Mouse (Mus musculus): ENCODE measurements around the gene Rpl7l1.
"Not testable (repeated sequence)": the region's sequence is repeated elsewhere in the genome, so short reads cannot be mapped to it uniquely, and the experiment has no call there.

Gene Rpl7l1

DNA sequence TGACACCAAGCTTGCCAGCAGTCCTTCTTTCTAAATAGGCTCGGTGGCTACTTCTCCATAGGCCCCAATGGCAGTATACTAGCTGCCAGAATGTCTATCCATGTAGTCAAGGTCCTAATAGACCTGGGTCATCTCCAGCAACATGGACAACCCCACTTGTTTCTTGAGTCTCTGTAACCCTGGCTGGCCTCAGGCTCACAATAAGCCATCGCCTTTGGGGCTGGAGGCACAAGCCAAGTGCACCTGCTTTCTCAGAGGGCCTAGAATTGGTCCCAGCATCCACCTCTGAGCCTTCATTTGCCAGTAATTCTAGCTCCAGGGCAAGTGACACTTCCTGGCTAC, 8.4 kb downstream of the Rpl7l1 start:
- DNase-seq, result no peak

DNA sequence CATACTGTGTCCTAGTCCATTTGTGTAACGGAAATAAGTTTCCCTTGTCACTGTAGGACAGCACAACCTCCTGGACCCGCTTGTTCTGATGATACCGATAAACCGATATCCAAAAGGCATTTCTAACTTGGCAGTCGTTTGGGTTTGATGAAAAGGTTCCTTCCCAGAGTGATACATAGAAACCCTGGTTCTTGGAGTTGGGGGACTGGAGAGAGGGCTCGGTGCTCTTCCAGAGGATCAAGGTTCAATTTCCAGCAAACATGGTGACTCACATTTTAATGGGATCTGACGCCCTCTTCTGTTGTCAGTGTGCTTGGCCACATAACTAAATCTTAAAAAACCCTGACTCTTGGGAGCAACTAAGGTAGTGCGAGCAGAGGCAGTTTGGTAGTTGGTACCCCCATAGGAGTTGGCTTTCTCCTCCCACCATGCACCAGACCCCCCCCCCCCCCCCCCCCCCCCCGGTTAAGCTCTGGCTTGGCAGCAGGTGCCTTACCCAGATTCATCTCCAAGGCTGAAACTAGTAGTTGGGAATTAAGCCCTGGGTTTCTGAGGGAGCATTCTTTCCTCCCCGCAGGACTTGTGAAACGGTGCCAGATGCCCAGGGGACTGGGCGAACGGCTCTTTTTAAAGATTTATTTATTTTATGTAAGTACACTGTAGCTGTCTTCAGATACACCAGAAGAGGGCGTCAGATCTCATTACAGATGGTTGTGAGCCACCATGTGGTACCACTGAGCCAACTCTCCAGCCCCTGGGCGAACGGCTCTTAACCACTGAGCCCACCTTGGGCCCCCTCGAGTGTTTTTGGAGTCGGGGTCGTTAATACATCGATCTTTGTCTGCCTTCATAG, 9.0 kb downstream of the Rpl7l1 start:
- DNase-seq, result no peak

DNA sequence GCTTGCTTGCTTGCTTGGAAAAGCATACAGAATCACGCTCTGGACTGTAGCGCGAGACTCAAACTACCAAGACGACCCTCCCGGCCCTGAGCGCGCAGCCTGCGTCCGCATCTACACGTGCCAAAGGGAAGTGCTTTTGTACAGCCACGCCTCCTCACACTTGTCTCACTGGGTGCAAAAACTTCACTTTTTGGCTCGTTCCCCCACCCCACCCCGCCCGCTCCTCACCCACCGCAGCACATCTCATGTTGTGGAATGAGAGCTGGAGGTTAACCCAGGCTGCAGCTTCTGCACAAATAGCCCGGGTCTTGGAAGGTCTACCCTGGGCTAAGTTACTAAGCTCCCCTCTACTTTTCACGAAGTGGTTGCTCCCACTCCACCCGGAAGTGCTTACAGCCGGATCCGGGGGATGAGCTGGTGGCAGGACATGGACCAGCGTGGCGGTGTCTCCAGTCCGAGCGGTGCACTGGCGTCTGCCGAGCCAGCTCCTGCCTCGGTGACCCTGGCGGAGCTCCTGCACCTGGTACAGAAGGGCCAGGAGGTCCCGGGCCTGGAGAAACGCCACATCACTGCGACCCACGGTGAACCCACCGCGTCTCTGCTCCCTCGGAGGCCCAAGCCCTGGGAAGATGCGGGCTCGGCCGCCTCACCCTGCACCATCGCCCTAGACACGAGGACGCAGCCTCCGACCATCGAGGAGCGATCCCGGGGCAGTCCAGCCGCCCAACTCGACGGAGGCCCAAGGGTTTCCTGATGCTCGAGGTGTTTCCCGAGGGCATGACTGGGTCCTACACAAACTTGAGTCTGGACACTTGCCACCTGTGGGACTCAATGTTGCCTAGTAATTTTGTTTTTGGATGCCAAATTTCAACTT, 9.8 kb downstream of the Rpl7l1 start, which contains the start of gene 2310039H08Rik:
Gene 2310039H08Rik (plus strand): TSS at position 232 of the 874 bp plus-strand sequence.
- peak; percentile 75 for DNase-seq

DNA sequence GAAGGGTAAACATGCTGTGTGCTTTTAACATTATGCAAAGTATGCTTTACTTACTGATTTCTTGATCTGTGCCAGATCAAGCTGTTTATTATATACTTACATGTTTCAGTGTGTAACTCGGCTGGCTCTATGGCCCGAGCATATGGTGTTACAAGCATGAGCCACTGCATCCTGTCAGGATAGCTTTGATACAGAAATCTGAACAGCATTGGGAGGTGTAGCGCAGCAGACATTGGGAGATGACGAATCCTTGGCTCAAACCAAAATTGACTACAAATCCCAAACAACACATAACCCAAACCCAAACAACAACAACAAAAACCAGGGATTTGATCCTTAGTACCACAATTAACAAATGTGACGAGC, 10.5 kb downstream of the Rpl7l1 start:
- DNase-seq, result no peak

DNA sequence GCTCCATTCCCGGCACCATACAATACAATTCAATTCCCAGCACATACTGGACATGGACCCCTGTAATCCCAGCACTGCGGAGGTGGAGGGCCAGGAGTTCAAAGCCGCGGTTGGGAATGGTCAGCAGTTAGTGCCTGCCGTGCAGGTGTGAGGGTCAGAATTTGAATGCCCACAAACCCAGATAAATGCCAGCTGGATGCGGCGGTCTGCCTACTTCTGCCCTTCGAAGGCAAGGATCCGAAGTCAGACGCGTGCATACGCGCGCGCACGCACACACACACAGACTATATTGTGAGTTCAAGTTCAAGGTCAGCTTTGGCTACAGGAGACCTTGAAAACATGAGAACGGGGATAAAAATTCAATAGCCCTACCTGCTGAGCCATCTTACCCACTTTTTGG, 10.9 kb downstream of the Rpl7l1 start:
- peak; percentile 30 for DNase-seq

DNA sequence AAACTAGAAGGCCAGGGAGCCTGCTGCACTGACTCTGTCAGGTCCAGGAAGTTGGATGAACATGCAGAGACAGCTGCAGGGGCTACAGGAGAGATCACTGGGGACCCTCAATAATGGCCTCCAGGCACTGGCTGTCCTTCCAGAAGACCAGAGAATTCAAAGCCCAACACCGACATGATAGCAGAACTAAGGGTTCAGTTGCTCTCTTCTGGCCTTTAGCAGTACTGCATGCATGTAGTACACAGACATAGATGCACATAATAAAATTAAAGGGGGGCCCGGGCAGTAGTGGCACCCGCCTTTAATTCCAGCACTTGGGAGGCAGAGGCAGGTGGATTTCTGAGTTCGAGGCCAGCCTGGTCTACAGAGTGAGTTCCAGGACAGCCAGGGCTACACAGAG, 11.4 kb downstream of the Rpl7l1 start:
- DNase-seq, result no peak

DNA sequence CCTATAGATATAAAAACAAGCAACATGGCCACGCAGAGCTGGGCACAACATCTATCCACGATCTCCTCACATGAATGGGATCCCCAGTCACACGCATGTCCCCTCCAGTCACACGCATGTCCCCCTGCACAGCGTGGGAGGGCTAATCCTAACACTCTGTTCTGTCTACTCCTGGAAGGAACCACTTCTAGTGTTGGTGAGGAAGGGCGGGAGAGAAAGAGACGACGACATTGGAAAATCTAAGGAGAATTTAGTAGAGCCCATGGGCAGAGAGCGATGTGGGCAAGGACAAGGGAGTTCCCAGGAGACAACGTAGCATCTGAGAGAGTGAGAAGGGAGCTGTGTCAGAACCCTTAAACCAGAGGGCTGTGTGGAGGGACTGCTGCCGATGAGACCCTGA, 11.9 kb downstream of the Rpl7l1 start:
- DNase-seq, result no peak

DNA sequence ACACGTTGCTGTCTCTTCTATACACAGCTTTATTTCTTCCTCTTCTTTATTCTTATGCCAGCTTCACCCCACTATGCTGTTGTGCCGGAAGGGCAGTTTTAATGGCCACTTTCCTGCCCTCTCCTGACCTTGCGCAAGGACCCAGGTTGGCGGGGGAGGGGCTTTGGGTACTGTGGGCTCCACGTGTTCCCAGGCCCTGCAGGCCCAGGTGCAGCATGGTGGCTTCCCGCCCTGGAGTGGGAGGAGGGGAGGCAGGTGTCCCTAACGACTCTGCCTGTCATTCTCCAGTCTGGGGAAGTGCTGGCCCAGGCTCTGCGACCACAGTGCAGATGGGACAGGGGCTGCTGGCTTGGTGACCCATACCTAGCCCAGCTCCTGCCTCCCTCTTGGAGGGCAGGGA, 14.6 kb downstream of the Rpl7l1 start:
- no peak for DNase-seq

DNA sequence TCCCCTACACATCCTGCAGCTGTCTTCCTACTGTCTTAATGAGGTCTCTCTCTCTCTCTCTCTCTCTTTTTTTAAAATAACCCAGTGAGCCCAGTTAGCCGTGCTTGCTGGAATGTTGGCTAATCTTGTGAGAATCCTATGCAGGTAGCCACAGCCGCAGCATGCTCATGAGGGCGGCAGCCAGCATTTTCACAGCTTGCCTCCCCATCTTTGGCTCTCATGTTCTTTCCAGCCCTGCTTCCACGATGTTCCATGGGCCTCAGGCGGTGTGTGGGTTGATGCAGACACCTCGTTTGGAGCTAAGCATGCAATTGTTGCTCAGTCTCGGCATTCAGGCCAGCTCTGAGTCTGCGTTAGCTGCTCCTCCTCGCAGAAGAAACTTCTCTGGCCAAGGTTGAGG, 17.6 kb downstream of the Rpl7l1 start:
- not testable (repeated sequence) for DNase-seq

DNA sequence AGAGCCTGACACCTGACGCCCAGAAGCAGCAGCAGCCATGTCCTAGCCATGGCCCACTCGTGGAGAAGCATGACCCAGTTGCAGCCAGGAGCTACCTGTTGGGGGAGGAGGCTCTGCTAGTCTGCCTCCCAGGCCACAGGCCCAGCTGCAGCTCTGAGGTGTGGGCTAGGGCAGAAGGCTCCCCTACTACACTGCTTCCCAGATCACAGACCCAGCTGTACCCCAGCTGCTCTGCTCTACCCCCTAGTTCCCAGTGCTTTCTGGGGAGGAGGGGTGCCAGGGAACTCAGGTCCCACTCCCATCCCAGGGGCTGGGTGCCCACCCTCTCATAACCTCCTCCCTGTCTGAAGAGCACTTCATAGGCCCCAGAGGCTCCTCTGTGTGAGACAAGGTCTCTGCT, 18.9 kb downstream of the Rpl7l1 start, which contains the start of gene Ptcra:
Gene Ptcra (minus strand): TSS at position 169 of the 400 bp plus-strand sequence.
- DNase-seq, result no peak

DNA sequence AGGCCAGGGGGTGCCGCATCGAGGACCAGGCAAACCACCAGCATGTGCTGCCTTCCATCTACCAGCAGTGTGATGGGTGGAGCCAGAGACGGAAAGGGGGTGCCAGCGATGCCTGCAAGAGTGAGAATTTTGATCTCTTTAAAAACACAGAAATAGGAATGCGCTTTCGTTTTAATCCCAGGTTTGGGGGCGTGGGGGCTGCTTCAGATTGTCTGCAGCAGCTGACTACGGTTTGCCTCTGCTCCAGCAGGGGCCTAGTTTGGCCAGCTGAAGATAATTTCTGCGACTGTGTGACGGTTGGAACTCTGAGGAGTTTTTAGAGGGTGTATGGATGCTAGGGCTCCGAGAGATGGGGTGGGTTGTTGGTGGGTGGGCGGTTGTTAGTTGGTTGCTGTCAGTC, 23.7 kb downstream of the Rpl7l1 start:
- no peak for DNase-seq

DNA sequence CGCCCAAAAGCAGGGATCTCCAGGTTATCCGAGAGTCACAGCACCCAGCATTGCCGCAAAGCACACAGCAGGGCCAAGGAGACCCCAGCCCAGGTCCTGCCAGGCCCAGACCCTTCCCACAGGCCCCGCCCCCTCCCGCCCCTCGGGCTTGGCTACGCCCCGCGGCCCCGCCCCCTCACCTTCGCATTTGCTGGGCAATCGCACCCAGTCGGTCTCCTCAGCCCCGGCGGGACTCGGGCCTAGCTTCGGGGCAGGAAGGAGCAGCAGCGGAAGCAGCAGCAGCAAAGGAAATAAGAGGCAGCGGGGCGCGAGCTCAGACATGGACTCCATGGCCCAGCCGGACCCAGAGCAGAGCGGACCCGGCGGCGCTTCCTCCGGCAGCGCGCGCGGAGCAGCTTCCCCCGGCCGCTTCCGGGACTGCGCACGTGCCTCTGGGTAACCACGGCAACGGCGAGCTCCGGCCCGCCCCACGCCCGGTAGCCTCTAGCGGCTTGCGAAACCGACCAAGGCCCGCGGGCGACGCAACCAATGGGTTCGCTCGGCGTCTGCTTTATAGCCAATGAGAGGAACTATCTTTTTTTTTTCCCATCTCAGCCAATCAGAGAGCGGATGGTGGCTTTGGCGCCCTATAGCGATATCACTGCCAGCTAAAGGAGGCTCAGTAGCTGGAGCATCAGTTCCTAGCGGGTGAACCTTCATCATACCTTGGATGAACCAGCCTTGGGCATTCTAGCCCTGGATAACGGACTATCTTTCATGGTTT, 30.5 kb downstream of the Rpl7l1 start, which contains the start of gene Cnpy3:
Gene Cnpy3 (minus strand): TSS at position 421 of the 763 bp plus-strand sequence.
- DNase-seq, result peak; percentile 98

DNA sequence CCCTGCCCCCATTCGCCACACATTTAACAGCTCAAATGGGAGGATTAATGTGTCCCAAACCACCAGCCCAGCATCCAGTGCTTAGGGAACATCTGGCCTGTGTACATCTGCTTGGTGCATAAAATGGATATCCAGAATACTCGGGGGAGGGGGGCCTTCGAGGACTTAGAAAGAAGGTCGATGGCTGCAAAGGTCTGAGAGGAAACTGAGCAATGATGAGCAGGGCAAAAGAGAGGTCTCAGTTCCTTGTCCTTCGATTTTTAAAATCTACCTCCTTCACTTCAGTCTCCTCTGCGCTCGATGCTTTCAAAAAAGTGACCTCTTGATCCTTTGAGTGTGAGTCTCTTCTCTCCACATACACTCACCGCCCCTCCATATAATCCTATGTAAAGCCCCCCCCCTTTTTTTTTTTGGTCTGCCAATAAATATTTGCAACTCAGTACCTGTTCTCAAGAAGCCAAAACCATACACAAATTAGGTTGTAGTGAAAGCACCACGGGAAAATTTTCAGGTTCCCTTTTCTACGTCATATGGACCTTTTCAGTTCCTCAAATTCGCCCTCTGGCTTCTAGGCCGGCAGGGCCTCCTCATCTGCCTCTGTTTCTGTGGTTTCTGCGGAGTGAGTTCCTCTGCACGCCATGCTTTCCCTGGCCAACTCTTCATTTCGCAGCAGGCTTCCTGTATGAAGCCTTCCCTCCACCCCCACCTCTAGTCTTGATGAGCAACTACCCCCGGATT, 31.2 kb downstream of the Rpl7l1 start:
- no peak for DNase-seq

DNA sequence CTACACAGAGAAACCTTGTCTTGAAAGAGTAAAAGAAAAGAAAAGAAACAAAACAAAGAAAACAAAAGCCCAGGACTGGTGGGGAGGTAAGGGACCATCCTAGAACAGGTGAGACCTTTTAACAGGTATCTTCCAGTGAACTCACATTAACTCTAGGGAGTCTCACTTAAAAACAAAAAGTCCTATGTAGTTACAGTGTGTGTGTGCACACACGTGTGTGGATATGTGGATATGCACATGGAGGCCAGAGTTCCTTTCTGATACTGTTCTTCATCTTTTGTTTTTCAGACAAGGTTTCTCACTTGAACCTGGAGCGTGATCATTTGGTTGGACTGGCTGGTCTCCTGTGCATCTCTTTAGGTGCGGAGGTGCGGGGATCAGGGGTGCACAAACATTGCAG, 31.9 kb downstream of the Rpl7l1 start:
- no peak for DNase-seq

DNA sequence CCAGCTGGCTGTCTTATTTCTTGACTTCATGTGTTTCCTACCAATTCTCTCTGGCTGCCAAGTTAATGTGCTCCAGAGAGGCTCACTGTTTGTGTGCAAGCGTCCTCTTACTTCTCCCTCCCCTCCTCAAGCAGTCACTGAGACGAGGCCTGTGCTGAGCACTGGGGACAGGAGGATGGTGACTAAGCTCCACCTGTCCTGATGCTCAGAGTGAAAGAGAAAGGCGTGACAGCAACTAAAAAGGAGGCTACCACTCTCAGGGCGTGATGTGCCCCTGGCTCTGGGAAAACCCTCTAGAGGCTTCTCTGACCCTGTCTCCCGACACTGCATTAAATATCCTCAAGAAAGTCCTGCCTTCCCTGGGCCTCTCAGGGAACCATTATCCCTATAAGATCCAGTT, 33.2 kb downstream of the Rpl7l1 start:
- no peak for DNase-seq

DNA sequence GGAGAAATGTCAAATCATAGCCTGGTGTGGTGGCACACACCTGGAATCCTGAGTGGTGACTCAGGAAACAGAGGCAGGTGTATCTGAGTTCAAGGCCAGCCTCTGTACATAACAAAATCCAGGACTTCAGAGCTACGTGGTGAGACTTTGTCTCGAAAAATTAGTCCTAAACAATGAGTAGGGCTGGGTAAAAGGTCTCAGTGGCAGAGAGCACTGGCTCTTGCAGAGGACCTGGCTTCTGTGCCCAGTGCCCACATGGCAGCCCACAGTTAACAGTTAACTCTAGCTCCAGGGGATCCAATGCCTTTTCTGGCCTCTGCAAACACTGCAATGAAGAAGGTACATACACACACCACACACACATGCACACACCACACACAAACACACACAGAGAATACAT, 34.7 kb downstream of the Rpl7l1 start:
- DNase-seq, result no peak

DNA sequence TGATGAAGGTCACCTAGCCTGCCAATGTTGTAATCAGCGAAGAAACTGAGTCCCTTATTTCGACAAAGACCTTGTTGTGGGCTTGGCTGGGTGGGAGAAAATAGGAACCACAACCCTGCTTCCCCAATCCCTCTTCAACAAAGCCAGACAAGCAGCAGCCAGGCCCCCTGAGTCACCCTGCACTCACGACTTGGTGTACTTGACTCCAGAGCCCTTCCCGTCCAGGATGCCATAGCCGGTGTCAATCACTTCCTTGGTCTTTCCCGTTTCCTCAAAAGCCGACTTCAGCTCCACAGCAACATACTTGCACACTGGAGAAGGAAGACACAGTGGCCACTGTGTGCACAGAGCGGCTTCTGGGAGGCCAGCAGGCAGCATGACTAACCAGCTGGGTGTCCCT, 35.2 kb downstream of the Rpl7l1 start:
- no peak for DNase-seq

DNA sequence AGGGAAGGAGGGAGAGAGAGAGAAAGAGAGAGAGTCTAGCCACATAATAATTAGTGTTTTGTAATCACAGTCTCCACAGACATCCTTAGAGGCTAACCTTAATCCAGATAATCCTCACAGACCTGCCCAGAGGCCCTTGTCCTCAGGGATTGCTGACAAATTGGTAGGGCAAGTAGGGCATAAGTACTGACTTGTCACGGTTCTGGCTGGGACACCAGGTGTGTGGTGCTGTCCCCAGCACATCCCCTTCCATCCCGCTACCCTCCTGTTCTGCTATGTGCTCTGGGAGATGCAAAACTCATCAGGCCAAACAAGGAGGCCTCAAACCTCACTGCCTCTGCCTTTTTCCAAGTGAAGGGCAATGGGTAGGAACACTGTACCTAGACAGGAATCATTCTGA, 37.0 kb downstream of the Rpl7l1 start:
- no peak for DNase-seq

DNA sequence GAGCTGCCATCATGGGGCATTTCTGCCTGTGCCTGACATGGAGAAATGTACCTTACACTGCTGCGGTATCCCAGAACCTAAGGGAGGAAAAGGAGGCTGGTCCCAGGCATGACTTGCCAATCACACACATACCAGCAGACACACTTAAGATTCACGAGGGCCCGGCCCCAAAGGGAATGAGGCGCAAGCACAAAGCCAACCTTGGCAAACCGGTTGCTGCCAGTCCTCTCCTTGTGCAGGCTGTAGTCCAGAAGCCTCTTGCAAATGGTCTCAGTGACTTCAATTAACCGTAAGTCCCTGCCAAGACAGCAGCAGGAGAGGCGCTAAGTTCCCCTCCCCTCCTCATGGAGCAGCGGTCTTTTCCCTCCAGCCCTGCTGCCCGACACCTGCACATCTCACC, 39.5 kb downstream of the Rpl7l1 start:
- no peak for DNase-seq

DNA sequence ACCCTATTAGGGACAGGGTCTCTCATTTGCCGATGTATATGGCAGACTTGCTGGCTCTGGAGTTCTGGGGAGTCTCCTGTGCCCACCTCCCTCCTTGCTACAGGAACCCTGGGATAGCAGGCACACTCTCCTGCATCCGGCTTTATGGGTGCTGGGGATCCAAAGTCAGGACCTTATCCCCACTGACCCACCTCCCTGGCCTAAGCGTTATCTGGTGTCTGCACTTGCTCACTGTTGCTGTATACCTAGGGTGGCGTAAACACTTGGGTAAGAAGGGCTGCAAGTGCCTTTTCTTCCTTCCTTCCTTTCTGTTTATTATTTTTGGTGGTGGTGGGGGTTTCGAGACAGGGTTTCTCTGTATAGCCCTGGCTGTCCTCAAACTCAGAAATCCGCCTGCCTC, 41.2 kb downstream of the Rpl7l1 start:
- DNase-seq, result no peak

DNA sequence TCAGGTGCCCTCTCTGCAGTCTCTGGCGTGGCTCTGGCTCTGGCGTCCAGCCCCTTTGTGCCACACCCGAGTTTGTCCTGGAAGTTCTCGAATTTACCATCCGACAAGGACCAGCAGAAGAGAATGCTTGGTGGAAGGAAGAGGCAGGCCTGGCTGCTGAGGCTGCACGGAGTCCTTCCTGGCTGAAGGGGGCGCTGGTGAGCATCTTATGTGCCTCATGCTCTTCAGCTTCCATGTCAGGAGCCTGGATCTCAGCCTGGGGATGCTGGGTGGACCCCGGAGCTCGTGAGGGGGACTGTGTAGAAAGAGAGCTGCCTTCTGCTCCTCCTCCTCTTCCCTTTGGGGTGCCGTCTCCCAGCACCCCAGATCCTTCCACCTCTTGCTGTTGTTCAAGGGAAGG, 46.3 kb downstream of the Rpl7l1 start:
- DNase-seq, result no peak

DNA sequence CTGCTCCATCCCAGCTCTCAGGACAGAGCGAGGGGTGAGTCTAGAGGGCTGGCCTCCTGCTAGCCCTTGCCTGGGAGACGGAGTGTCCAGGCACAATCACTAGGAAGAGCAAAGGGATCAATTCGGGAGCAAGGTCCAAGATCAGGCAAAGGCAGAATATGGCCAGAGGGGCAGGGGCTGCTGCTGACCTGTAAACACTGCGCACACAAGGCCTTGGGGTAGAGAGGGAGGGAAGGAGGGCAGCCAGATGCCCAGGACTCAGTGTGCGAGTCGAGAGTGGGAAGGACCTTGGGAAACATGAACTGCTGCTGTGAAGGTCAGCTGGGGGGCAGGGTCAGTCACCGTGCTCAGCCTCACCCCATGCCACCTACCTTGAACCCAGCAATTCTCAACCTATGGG, 47.2 kb downstream of the Rpl7l1 start:
- no peak for DNase-seq

DNA sequence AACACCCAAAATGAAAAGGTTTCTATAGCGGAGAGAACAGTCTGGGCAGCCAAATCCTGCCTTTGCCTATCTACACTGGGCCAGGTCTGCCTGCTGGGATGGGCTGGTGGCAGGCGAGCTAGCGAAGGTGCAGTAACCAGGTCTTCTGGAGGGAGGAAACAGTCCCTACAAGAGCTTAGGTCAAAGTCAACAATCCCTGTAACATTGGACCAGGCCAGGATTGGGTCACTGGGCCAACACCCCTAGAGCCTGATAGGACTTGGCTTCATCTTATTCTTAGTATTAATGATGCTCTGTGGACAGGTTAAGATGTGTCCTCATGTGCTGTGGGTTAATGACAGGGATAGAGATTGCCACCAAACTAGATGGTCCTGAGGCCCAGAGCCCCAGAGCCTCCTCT, 48.4 kb downstream of the Rpl7l1 start:
- DNase-seq, result no peak

All from cerebellum, adult 11 months (tissue).